Mouse (Mus musculus) MN1 (cell line): ENCODE measurements around the gene Map3k7.
A peak's percentile ranks its signal among the peaks of the same experiment; 100 is the strongest.

Source experiments
- DNase-seq: peaks from one replicate; pipeline ENCODE4 v3.0.0-alpha.2; 2016; ENCODE audit warnings: low spot score

Map3k7 gene

GRCm38 (mm10) chr4:32062381-32063059 is 98.6 kb downstream of the Map3k7 start:
- DNase-seq = no peak

GRCm38 (mm10) chr4:32063291-32063690 is 99.4 kb downstream of the Map3k7 start:
- peak; percentile 19 for DNase-seq
